Mouse (Mus musculus) embryonic fibroblast, embryonic 13.5 days (primary cell): Measurements from ENCODE around the gene Pacrg.

Experiments used
- CTCF ChIP-seq: IDR thresholded peaks from 2 replicates; pipeline ENCODE4 v1.5.1; 2011; ENCODE audit warnings: mild to moderate bottlenecking, control low read depth, low read length, moderate library complexity, borderline replicate concordance; ENCODE audit not compliant: insufficient read depth
- POLR2A ChIP-seq: IDR thresholded peaks from 2 replicates; pipeline ENCODE4 v1.6.1; 2011; ENCODE audit warnings: low read depth, mild to moderate bottlenecking, control low read depth, low read length, moderate library complexity

DNA sequence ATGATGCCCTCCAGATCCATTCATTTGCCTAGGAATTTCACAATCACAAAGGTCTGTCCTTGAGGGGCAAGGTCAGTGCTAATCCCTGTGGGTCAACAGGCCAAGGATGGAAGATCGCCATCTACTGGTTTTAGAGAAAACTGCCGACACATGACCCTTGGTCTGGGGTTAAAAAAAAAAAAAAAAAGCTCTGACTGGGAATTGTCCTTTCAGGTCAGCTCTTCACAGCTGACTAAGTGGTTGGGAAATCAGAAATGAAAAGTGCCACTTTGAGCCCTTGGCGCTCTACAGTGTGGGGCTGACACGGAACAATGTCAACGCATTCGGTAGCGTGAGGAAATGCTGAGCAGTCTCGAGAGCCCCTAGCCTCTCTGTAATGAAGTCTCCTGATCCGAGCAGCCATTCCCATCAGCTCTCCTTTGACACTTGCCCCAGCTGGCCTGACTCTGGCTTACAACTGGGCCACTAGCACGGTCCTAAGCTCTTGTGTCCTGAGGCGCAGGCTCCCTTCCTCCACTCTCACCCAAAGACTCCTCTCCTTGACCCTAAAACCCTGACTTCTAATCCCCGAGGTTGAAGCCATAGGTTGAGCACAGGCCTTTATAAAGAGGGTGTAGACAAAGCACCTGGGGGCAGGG lies 339.2 kb downstream of the Pacrg start:
- no peak for TF ChIP-seq CTCF
- TF ChIP-seq POLR2A, result no peak
